Mouse (Mus musculus): ENCODE results near the gene Krt8. TPM values are rescaled to one million over a fixed set of nuclear protein-coding genes. Genes with fewer than 3 reads are reported as not detected.

Krt8 gene
- total and polyA plus RNA-seq, 3 experiments, result 0.69 to 0.93 TPM; not detected in 1

GRCm38 (mm10) chr15:101958891-101959290 lies 45.4 kb downstream of the Krt8 start:
- Histone ChIP-seq H3K4me1 (ENCODE audit: control insufficient read depth in 1 of 2, insufficient read depth in 2 of 2, low read length in 2 of 2) (no peaks in the 10 kb centered on the region), H3K9me3 (replicated peaks; ENCODE audit: insufficient read depth, low read length) (no peaks in the 10 kb centered on the region), H3K4me3 (ENCODE audit: control insufficient read depth in 1 of 2, insufficient read depth in 1 of 2, low read depth in 2 of 2, low read length in 2 of 2) (no peak overlapping the region), H3K36me3 (ENCODE audit: control insufficient read depth in 1 of 2, insufficient read depth in 2 of 2, low read length in 2 of 2) (no peaks in the 10 kb centered on the region), H3K27me3 (ENCODE audit: control insufficient read depth in 1 of 2, insufficient read depth in 2 of 2, low read length in 2 of 2) (no peaks in the 10 kb centered on the region), H3K9ac (ENCODE audit: control insufficient read depth, low read depth, low read length, poor library complexity, severe bottlenecking) (no peak overlapping the region), H3K27ac (ENCODE audit: control insufficient read depth, low read depth, low read length) (no peak overlapping the region), H3K79me2 (ENCODE audit: control insufficient read depth, insufficient read depth, low read length, poor library complexity) (no peaks in the 10 kb centered on the region)
- TF ChIP-seq MAFK (IDR thresholded peaks at IDR 0.05; ENCODE audit: borderline replicate concordance, low read depth, low read length) (no peak), EP300 (IDR thresholded peaks at IDR 0.05; ENCODE audit: low read depth in 1 of 2, low read length in 2 of 2) (no peak), RCOR1 (IDR thresholded peaks at IDR 0.05; ENCODE audit: low read depth, low read length) (no peak), JUND (IDR thresholded peaks at IDR 0.05; ENCODE audit: low read depth, low read length) (no peak), POLR2AphosphoS2 (IDR thresholded peaks at IDR 0.05; ENCODE audit: low read length) (no peak), NRF1 (IDR thresholded peaks at IDR 0.05; ENCODE audit: insufficient read depth, low read depth, low read length, poor library complexity, severe bottlenecking) (no peak), GABPA (IDR thresholded peaks at IDR 0.05; ENCODE audit: low read depth, low read length) (no peak), POLR2A (IDR thresholded peaks at IDR 0.05; ENCODE audit: control insufficient read depth in 1 of 2, insufficient read depth in 1 of 2, low read depth in 1 of 2, low read length in 2 of 2, poor library complexity in 1 of 2) (no peak), HCFC1 (IDR thresholded peaks at IDR 0.05; ENCODE audit: low read depth, low read length) (no peak)
- no peak for DNase-seq (ENCODE audit: low read depth, low spot score)

DNA sequence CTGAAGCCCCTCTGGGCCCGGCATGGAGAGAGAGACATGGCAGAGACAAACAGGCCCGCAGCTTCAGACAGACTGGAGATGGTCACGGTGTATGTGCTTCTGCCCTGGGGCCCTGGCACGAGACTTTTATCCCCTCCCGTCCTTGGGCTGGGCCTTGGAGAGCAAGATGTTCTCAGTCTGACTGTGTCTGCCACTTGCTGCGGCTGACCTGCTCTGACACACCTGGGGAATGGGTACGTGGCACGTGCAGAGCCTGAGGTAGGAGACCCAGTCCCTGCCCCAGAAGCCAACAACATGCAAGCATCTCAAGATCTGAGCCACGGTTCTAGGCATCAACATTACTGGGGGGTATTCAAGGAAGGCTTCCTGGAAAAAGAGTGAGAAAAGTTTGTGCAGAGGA lies 50.1 kb downstream of the Krt8 start, which contains the start of gene Krt78:
Gene Krt78 (minus strand): TSS at position 101 of the 400 bp plus-strand sequence.
- no peak for DNase-seq (ENCODE audit: low read depth, low spot score)
- H3K36me3 ChIP-seq (ENCODE audit: control insufficient read depth in 1 of 2, insufficient read depth in 2 of 2, low read length in 2 of 2), result no peaks in the 10 kb centered on the region
- no peaks in the 10 kb centered on the region for H3K79me2 ChIP-seq (ENCODE audit: control insufficient read depth, insufficient read depth, low read length, poor library complexity)
- no peaks in the 10 kb centered on the region for H3K4me1 ChIP-seq (ENCODE audit: control insufficient read depth in 1 of 2, insufficient read depth in 2 of 2, low read length in 2 of 2)
- H3K27ac ChIP-seq (ENCODE audit: control insufficient read depth, low read depth, low read length), result no peak within 1 kb of the TSS
- H3K9me3 ChIP-seq (replicated peaks; ENCODE audit: insufficient read depth, low read length), result no peaks in the 10 kb centered on the region
- TF ChIP-seq JUND (IDR thresholded peaks at IDR 0.05; ENCODE audit: low read depth, low read length), result no peak
- no peak for TF ChIP-seq CTCF (IDR thresholded peaks at IDR 0.05 in 2 of 3, conservative IDR thresholded peaks at IDR 0.05 in 1 of 3; ENCODE audit: control insufficient read depth in 1 of 3, insufficient read depth in 1 of 3, low read depth in 2 of 3, low read length in 3 of 3, poor library complexity in 1 of 3, severe bottlenecking in 1 of 3)
- no peak within 1 kb of the TSS for H3K9ac ChIP-seq (ENCODE audit: control insufficient read depth, low read depth, low read length, poor library complexity, severe bottlenecking)
- no peak within 1 kb of the TSS for H3K4me3 ChIP-seq (ENCODE audit: control insufficient read depth in 1 of 2, insufficient read depth in 1 of 2, low read depth in 2 of 2, low read length in 2 of 2)
- H3K27me3 ChIP-seq (ENCODE audit: control insufficient read depth in 1 of 2, insufficient read depth in 2 of 2, low read length in 2 of 2), result no peaks in the 10 kb centered on the region

GRCm38 (mm10) chr15:101952733-101953474 lies 51.4 kb downstream of the Krt8 start:
- Histone ChIP-seq H3K4me3 (ENCODE audit: control insufficient read depth in 1 of 2, insufficient read depth in 1 of 2, low read depth in 2 of 2, low read length in 2 of 2) (no peak overlapping the region), H3K9ac (ENCODE audit: control insufficient read depth, low read depth, low read length, poor library complexity, severe bottlenecking) (no peak overlapping the region), H3K79me2 (ENCODE audit: control insufficient read depth, insufficient read depth, low read length, poor library complexity) (no peaks in the 10 kb centered on the region), H3K27ac (ENCODE audit: control insufficient read depth, low read depth, low read length) (no peak overlapping the region), H3K27me3 (ENCODE audit: control insufficient read depth in 1 of 2, insufficient read depth in 2 of 2, low read length in 2 of 2) (no peaks in the 10 kb centered on the region), H3K36me3 (ENCODE audit: control insufficient read depth in 1 of 2, insufficient read depth in 2 of 2, low read length in 2 of 2) (no peaks in the 10 kb centered on the region), H3K4me1 (ENCODE audit: control insufficient read depth in 1 of 2, insufficient read depth in 2 of 2, low read length in 2 of 2) (no peaks in the 10 kb centered on the region), H3K9me3 (replicated peaks; ENCODE audit: insufficient read depth, low read length) (no peaks in the 10 kb centered on the region)
- no peak for DNase-seq (ENCODE audit: low read depth, low spot score)
- TF ChIP-seq ZC3H11A (IDR thresholded peaks at IDR 0.05; ENCODE audit: low read depth, low read length) (no peak), RCOR1 (IDR thresholded peaks at IDR 0.05; ENCODE audit: low read depth, low read length) (no peak), MAZ (IDR thresholded peaks at IDR 0.05; ENCODE audit: low read depth, low read length) (no peak), ELF1 (IDR thresholded peaks at IDR 0.05; ENCODE audit: low read depth, low read length) (no peak), EP300 (IDR thresholded peaks at IDR 0.05; ENCODE audit: low read depth in 1 of 2, low read length in 2 of 2) (no peak), TCF12 (IDR thresholded peaks at IDR 0.05; ENCODE audit: low read depth, low read length) (no peak), POLR2AphosphoS2 (IDR thresholded peaks at IDR 0.05; ENCODE audit: low read length) (no peak), POLR2AphosphoS5 (IDR thresholded peaks at IDR 0.05; ENCODE audit: borderline replicate concordance, low read depth, low read length) (no peak), ZNF384 (IDR thresholded peaks at IDR 0.05; ENCODE audit: low read depth, low read length) (no peak), SIN3A (IDR thresholded peaks at IDR 0.05; ENCODE audit: low read length) (no peak), GATA1 (IDR thresholded peaks at IDR 0.05; ENCODE audit: low read depth, low read length) (no peak), HCFC1 (IDR thresholded peaks at IDR 0.05; ENCODE audit: low read depth, low read length) (no peak), TAL1 (IDR thresholded peaks at IDR 0.05; ENCODE audit: low read length) (no peak), MYC (IDR thresholded peaks at IDR 0.05; ENCODE audit: low read depth, low read length) (no peak), MYB (IDR thresholded peaks at IDR 0.05; ENCODE audit: low read depth, low read length) (no peak)

All from MEL (cell line).